8 mouse cellular contexts compared by ENCODE assay signal in genomic region chr1:151571838-151572578, GRCm38 (mm10). TPM values are rescaled to one million over a fixed set of nuclear protein-coding genes. Genes with fewer than 3 reads are reported as not detected.
DNase-seq lines count a peak whose midpoint lies in the region; ATAC-seq and TF ChIP-seq lines count a peak whose summit lies in the region.

No protein-coding gene starts in this region.

- intact Hi-C loops in left cerebral cortex, adult 2 months (cut with DNase I): no loop called here
- intact Hi-C loops in left cerebral cortex, postnatal 36 days (cut with DNase I): no loop called here

- no peaks in the 10 kb centered on the region for H3K9me3 ChIP-seq in embryonic facial prominence, embryonic 13.5 days
- H3K9me3 ChIP-seq in intestine, postnatal 0 days (ENCODE audit: control insufficient read depth): no peaks in the 10 kb centered on the region
- H3K9me3 ChIP-seq in neural tube, embryonic 12.5 days: no peaks in the 10 kb centered on the region

- DNase-seq in left cerebral cortex, adult 2 months (ENCODE audit: extremely low spot score in 1 of 2, low spot score in 2 of 2): no peak
- DNase-seq in left cerebral cortex, postnatal 36 days (ENCODE audit: low spot score in 2 of 2): no peak
- no peak for DNase-seq in ovary, adult 18-20 months (ENCODE audit: low spot score)
- no peak for DNase-seq in frontal cortex, postnatal 25 days (ENCODE audit: low spot score in 2 of 2)
- DNase-seq in thymus, adult 18-20 months: no peak

- H3K4me3 ChIP-seq in left cerebral cortex, adult 2 months: peak overlapping the region; percentile 47
- H3K4me3 ChIP-seq in embryonic facial prominence, embryonic 13.5 days: peak overlapping the region; percentile 57
- peak overlapping the region; percentile 54 for H3K4me3 ChIP-seq in intestine, postnatal 0 days (ENCODE audit: low read depth, low read length)
- H3K4me3 ChIP-seq in neural tube, embryonic 12.5 days: peak overlapping the region; percentile 36

- H3K4me1 ChIP-seq in embryonic facial prominence, embryonic 13.5 days: peaks cover 23% of the 10 kb centered on the region
- no peaks in the 10 kb centered on the region for H3K4me1 ChIP-seq in intestine, postnatal 0 days (replicated peaks; ENCODE audit: control insufficient read depth, insufficient read depth, low read length)
- peaks cover 10% of the 10 kb centered on the region for H3K4me1 ChIP-seq in neural tube, embryonic 12.5 days

- no peak for ATAC-seq in embryonic facial prominence, embryonic 13.5 days (ENCODE audit: insufficient number of reproducible peaks, insufficient read depth, low FRiP score, low TSS enrichment, low read depth)
- ATAC-seq in intestine, postnatal 0 days: no peak; the same call in 1 of the 2 replicates
- no peak for ATAC-seq in neural tube, embryonic 12.5 days (ENCODE audit: low FRiP score, low read depth)

- H3K27ac ChIP-seq in left cerebral cortex, adult 2 months: no peak overlapping the region
- no peak overlapping the region for H3K27ac ChIP-seq in embryonic facial prominence, embryonic 13.5 days
- no peak overlapping the region for H3K27ac ChIP-seq in intestine, postnatal 0 days (ENCODE audit: low read depth, low read length)
- no peak overlapping the region for H3K27ac ChIP-seq in neural tube, embryonic 12.5 days

- peak overlapping the region; percentile 91 for H3K4me2 ChIP-seq in embryonic facial prominence, embryonic 13.5 days
- peak overlapping the region; percentile 92 for H3K4me2 ChIP-seq in intestine, postnatal 0 days (replicated peaks; ENCODE audit: low read depth)
- peak overlapping the region; percentile 75 for H3K4me2 ChIP-seq in neural tube, embryonic 12.5 days (replicated peaks)

- WGBS in embryonic facial prominence, embryonic 13.5 days: 18% methylated on average over 10 of the region's 10 CpGs
- WGBS in intestine, postnatal 0 days: 17% methylated on average over 10 of the region's 10 CpGs
- 22% methylated on average over 10 of the region's 10 CpGs for WGBS in neural tube, embryonic 12.5 days

- peak overlapping the region; percentile 76 for H3K9ac ChIP-seq in embryonic facial prominence, embryonic 13.5 days
- peak overlapping the region; percentile 43; the same call in 1 of the 2 replicates for H3K9ac ChIP-seq in intestine, postnatal 0 days (ENCODE audit: low read depth, low read length)
- 0 out of 2 replicates have a peak overlapping the region, but pooled peaks have one; percentile 40 for H3K9ac ChIP-seq in neural tube, embryonic 12.5 days

- no peak for TF ChIP-seq CTCF in left cerebral cortex, adult 2 months (IDR thresholded peaks at IDR 0.05)
- no peak for TF ChIP-seq CTCF in intestine, postnatal 0 days (IDR thresholded peaks at IDR 0.05; ENCODE audit: low read depth)

- H3K36me3 ChIP-seq in embryonic facial prominence, embryonic 13.5 days: no peaks in the 10 kb centered on the region
- H3K36me3 ChIP-seq in intestine, postnatal 0 days (ENCODE audit: control insufficient read depth, insufficient read depth): no peaks in the 10 kb centered on the region
- no peaks in the 10 kb centered on the region for H3K36me3 ChIP-seq in neural tube, embryonic 12.5 days

- H3K27me3 ChIP-seq in embryonic facial prominence, embryonic 13.5 days: peaks cover 32% of the 10 kb centered on the region
- H3K27me3 ChIP-seq in intestine, postnatal 0 days (replicated peaks; ENCODE audit: control insufficient read depth, insufficient read depth, low read length): no peaks in the 10 kb centered on the region
- H3K27me3 ChIP-seq in neural tube, embryonic 12.5 days (replicated peaks): peaks cover 34% of the 10 kb centered on the region

RNA-seq across cellular contexts. Expression of gene Fam129a, which starts 1.0 kb away (rescaled TPM):
- total RNA-seq in left cerebral cortex, adult 2 months (2021): 1 to 10 TPM; 1.4 to 2.1 TPM
- total RNA-seq in left cerebral cortex, postnatal 36 days (2021): 1 to 10 TPM; 2.5 to 2.8 TPM
- polyA plus RNA-seq in embryonic facial prominence, embryonic 13.5 days (2015; fragmentation: Nextera tagmentation; extraction: Ambion mirVana): 6.6 and 7.2 TPM in 2 replicates
- polyA plus RNA-seq in intestine, postnatal 0 days (2015; fragmentation: Nextera tagmentation; extraction: Ambion mirVana): 6.0 and 7.4 TPM in 2 replicates
- 3.8 and 4.7 TPM in 2 replicates for polyA plus RNA-seq in neural tube, embryonic 12.5 days (2016; fragmentation: Nextera tagmentation; extraction: Ambion mirVana)
